Mouse (Mus musculus) neural tube, embryonic 15.5 days (tissue): ENCODE data around the gene Ccdc130. TPM values are rescaled to one million over a fixed set of nuclear protein-coding genes. Genes with fewer than 3 reads are reported as not detected.
A peak's percentile ranks its signal among the peaks of the same experiment; 100 is the strongest.

Source experiments
- ATAC-seq: fragments of 200-750 bp; cut with Nextera tagmentation; 2 replicates; pipeline ENCODE4 v1.8.0; 2017; ENCODE audit warnings: mild to moderate bottlenecking, moderate TSS enrichment, moderate library complexity; ENCODE audit not compliant: low FRiP score
- H3K27ac ChIP-seq: fragments of 300-500 bp; sonication (generic); replicated peaks from 2 replicates; pipeline ENCODE4 v1.5.1; 2015; ENCODE audit warnings: mild to moderate bottlenecking, inconsistent platforms
- H3K27me3 ChIP-seq: fragments of 300-500 bp; sonication (generic); replicated peaks from 2 replicates; pipeline ENCODE4 v1.6.1; 2015; ENCODE audit warnings: inconsistent platforms
- H3K36me3 ChIP-seq: fragments of 300-500 bp; sonication (generic); 2 replicates; pipeline ENCODE4 v1.6.1; 2015; ENCODE audit warnings: inconsistent platforms
- H3K4me1 ChIP-seq: fragments of 300-500 bp; sonication (generic); 2 replicates; pipeline ENCODE4 v1.6.1; 2015; ENCODE audit warnings: inconsistent platforms
- H3K4me2 ChIP-seq: fragments of 300-500 bp; sonication (generic); 2 replicates; pipeline ENCODE4 v1.6.1; 2015; ENCODE audit warnings: inconsistent platforms, mild to moderate bottlenecking, moderate library complexity
- H3K4me3 ChIP-seq: fragments of 300-500 bp; sonication (generic); replicated peaks from 2 replicates; pipeline ENCODE4 v1.5.1; 2015; ENCODE audit warnings: mild to moderate bottlenecking, inconsistent platforms
- H3K9ac ChIP-seq: fragments of 300-500 bp; sonication (generic); replicated peaks from 2 replicates; pipeline ENCODE4 v1.6.1; 2015; ENCODE audit warnings: mild to moderate bottlenecking, inconsistent platforms
- H3K9me3 ChIP-seq: fragments of 300-500 bp; sonication (generic); replicated peaks from 2 replicates; pipeline ENCODE4 v1.6.1; 2016; ENCODE audit warnings: inconsistent platforms
- WGBS: fragments of 180-500 bp; shearing (Covaris S2); methylation state at CpG from one replicate; pipeline ENCODE4 v1.1.7; 2015; ENCODE audit warnings: mixed read lengths; 5-methylcytosine and 5-hydroxymethylcytosine counted together
- microRNA counts: library from miRNA; unstranded; fragments of <30 nt; microRNA quantifications from one replicate; lab custom pipeline; 2016
- microRNA-seq: library from miRNA; unstranded; fragments of <30 nt; microRNA quantifications from one replicate; pipeline ENCODE4, GENCODE M21; 2017
- polyA plus RNA-seq: library from polyadenylated mRNA; unstranded; fragments of >200 nt; fragmentation: Nextera tagmentation; extraction: Ambion mirVana; gene quantifications from 2 replicates; pipeline ENCODE4 v1.2.1, GENCODE M21; 2015

Gene Ccdc130
- polyA plus RNA-seq, 1 experiment from 2014 or later: 23.0 TPM

DNA sequence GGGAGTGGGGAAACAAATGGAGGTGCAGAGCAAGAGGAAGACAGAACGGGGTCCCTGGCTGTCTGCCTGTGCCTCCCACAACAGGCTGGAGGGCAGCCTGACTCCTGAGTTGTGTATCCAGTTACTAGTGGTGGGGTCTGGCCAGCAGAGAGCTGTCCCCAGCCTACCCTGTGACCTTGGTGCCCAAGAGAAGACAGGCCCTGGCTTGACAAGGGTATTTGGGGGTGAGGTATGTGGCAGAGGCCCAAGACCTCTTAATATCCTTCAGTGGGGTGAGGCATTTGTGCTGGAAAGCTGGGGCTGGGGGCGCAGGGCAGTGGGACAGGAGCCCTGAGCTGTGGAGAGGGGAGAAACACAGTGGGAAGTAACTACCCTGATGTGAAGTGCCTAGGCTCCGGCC, 59.0 kb downstream of the Ccdc130 start:
- H3K27me3 ChIP-seq: no peaks in the 10 kb centered on the region
- no peak for ATAC-seq
- H3K4me3 ChIP-seq: no peak overlapping the region
- peaks cover 49% of the 10 kb centered on the region for H3K36me3 ChIP-seq
- WGBS: 100% methylated on average over 3 of the region's 3 CpGs
- no peak overlapping the region for H3K27ac ChIP-seq
- H3K9me3 ChIP-seq: no peaks in the 10 kb centered on the region
- H3K9ac ChIP-seq: no peak overlapping the region
- peaks cover 26% of the 10 kb centered on the region for H3K4me1 ChIP-seq
- H3K4me2 ChIP-seq: no peak overlapping the region

DNA sequence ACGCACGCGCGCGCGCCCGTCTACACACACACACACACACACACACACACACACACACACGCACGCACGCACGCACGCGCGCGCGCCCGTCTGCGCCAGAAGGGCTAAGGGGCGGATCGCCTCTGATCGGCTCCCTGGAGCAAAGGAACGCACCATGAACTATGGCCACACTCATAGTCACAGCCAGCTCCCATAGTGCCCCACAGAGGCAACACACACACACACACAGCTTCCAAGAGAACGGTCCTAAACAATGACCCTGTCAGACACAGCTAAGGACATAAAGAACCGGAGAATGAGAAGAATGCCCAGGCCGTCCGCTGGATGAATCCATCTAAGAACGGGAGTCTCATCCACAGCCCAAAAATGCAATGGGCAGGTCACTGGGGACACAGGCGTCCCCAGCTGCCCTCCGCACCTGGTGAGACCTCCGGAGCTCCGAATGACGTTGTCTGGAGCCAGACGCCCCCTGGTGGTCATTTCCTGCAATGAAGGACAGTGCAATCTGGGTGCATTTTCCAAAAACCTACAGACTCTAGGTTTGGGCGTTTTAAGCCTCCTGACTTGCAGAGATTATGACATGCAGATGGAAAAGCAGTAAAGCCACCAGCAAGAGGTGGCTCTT, 59.9 kb downstream of the Ccdc130 start:
- peak overlapping the region; percentile 12; the same call in 1 of the 2 replicates for H3K9ac ChIP-seq
- peak overlapping the region; percentile 42 for H3K4me2 ChIP-seq
- 0 out of 2 replicates have a peak overlapping the region, but pooled peaks have one; percentile 13 for H3K27ac ChIP-seq
- H3K4me3 ChIP-seq: peak overlapping the region; percentile 4; the same call in 1 of the 2 replicates
- H3K9me3 ChIP-seq: no peaks in the 10 kb centered on the region
- H3K4me1 ChIP-seq: peaks cover 26% of the 10 kb centered on the region
- WGBS: 43% methylated on average over 27 of the region's 34 CpGs
- H3K36me3 ChIP-seq: peaks cover 40% of the 10 kb centered on the region
- H3K27me3 ChIP-seq: no peaks in the 10 kb centered on the region
- peak; percentile 56; the same call in 1 of the 2 replicates for ATAC-seq

DNA sequence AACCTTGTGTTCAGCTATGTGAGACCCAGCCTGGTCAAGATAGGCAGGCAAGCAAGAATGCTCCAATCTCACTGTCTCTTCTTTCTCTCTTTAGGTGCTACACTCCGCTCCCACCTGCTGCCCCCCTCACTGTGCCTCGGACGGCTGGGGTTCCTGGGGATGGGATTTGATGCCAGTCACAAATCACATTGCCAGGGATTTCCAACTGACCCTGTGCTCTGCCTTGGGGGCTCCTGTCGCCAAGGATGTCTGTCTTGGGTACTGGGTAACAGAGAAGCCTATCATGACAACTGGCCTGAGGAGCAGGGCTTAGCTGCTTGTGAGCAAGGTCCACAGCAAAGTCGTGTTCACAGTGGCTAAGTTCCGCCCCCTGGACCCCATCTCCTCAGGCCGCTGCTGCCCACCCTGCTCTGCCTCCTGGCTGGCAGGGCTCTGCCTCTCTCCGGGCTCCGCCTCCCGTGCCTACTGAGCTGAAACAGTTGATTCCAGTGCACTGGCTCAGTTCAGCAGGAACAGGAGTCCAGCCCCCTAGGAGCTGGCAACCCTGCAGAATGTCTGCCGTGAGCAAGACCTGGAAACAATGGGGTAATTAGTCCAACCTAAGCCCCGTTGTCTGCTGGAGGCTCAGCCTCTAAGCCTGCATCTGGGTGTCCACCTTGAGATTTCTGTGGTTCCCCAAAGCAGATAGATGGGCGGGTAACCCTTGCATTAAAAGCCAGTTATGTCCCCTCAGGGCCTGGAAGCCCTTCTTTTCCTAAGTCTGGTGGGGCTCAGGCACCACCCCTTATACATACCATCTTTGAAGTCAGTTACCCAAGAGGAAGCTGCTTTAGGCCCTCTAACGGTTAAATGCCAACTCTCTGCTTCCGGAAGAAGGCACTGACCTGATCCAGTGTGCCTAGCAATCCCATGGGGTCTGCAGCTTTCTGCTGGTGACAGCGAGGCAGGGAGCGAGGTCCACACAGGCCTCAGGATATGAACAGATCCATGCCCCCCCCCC, 61.5 kb downstream of the Ccdc130 start:
- no peak overlapping the region for H3K4me3 ChIP-seq
- peak overlapping the region; percentile 46 for H3K27ac ChIP-seq
- no peaks in the 10 kb centered on the region for H3K27me3 ChIP-seq
- H3K4me2 ChIP-seq: no peak overlapping the region
- 0 out of 2 replicates have a peak overlapping the region, but pooled peaks have one; percentile 17 for H3K9ac ChIP-seq
- H3K36me3 ChIP-seq: peaks cover 27% of the 10 kb centered on the region
- no peaks in the 10 kb centered on the region for H3K9me3 ChIP-seq
- 40% methylated on average over 17 of the region's 17 CpGs for WGBS
- peaks cover 31% of the 10 kb centered on the region for H3K4me1 ChIP-seq
- ATAC-seq: 0 out of 2 replicates have a peak, but pooled peaks have one; percentile 23

DNA sequence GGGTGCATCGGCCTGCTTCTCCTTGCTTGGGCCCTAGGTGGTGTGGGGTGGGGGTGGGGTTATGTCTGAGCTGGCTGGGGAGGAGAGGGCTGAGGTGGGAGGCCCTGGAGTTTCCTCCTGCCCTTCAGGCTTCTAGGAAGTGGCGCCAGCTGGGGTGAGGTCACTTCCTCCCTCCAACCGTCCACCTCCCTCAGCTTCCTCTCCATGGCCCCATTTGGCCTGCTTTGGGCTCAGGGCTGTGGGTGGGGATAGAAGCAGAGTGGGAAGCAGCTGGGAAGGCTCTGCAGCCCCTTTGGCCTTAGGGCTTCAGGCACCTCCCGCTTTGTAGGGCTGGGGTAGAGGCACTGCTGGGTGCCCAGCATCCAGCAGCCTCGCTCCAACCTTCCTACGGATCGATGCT, 62.4 kb downstream of the Ccdc130 start:
- no peak for ATAC-seq
- H3K4me3 ChIP-seq: no peak overlapping the region
- WGBS: 49% methylated on average over 6 of the region's 7 CpGs
- H3K9ac ChIP-seq: no peak overlapping the region
- peaks cover 40% of the 10 kb centered on the region for H3K4me1 ChIP-seq
- H3K9me3 ChIP-seq: no peaks in the 10 kb centered on the region
- H3K27ac ChIP-seq: peak overlapping the region; percentile 46; the same call in 1 of the 2 replicates
- no peak overlapping the region for H3K4me2 ChIP-seq
- H3K36me3 ChIP-seq: peaks cover 18% of the 10 kb centered on the region
- H3K27me3 ChIP-seq: no peaks in the 10 kb centered on the region

MicroRNAs within 50 kb of the gene (microRNA counts, 519-probe panel; counts per million panel counts)
- microRNA mmu-miR-23a (lab: Ali Mortazavi, UCI): 3,309 counts per million, percentile 81 among the panel's probes with 10 or more counts
- microRNA mmu-miR-27a (lab: Ali Mortazavi, UCI): 3,457 counts per million, percentile 84 among the panel's probes with 10 or more counts

Small RNAs within 50 kb of the gene (microRNA-seq; reads per million reads assigned to microRNA genes)
- gene Mir23a (3,907 reads per million, percentile 91 among the genes with 10 or more reads in this experiment), gene Mir24-2 (not detected), gene Mir27a (51.1 reads per million, percentile 44 among the genes with 10 or more reads in this experiment), gene Mir3074-2 (not detected)

Other genes with a start within 250 kb of the Ccdc130 start
- gene Palm3, start 248.9 kb downstream of the Ccdc130 start, polyA plus RNA-seq: 14.1 and 17.0 TPM in 2 replicates
- gene Il27ra, start 227.8 kb downstream of the Ccdc130 start, polyA plus RNA-seq: 0.37 and 1.7 TPM in 2 replicates
- gene Rln3, start 225.4 kb downstream of the Ccdc130 start, polyA plus RNA-seq: 1.0 and 1.4 TPM in 2 replicates
- gene Gm10643, start 205.2 kb downstream of the Ccdc130 start, polyA plus RNA-seq: 1.4 and 1.8 TPM in 2 replicates
- 8.7 and 9.5 TPM in 2 replicates for gene Rfx1, start 203.5 kb downstream of the Ccdc130 start, polyA plus RNA-seq
- 18.5 and 21.6 TPM in 2 replicates for gene Dcaf15, start 165.6 kb downstream of the Ccdc130 start, polyA plus RNA-seq
- gene Podnl1, start 144.4 kb downstream of the Ccdc130 start, polyA plus RNA-seq: 0.47 and 0.49 TPM in 2 replicates
- 41.3 and 43.7 TPM in 2 replicates for gene Cc2d1a, start 122.4 kb downstream of the Ccdc130 start, polyA plus RNA-seq
- 2.0 and 2.6 TPM in 2 replicates for gene 4930432K21Rik, start 122.4 kb downstream of the Ccdc130 start, polyA plus RNA-seq
- 7.4 and 11.9 TPM in 2 replicates for gene Nanos3, start 85.2 kb downstream of the Ccdc130 start, polyA plus RNA-seq
- gene Zswim4, start 33.3 kb downstream of the Ccdc130 start, polyA plus RNA-seq: 14.8 and 16.0 TPM in 2 replicates
- 263 and 280 TPM in 2 replicates for gene D8Ertd738e, start 20.7 kb downstream of the Ccdc130 start, polyA plus RNA-seq
- gene Mri1, start 13.1 kb downstream of the Ccdc130 start, polyA plus RNA-seq: 51.5 and 58.8 TPM in 2 replicates
- gene Cacna1a, start 118.1 kb upstream of the Ccdc130 start, polyA plus RNA-seq: 18.3 and 23.6 TPM in 2 replicates